Mouse (Mus musculus): ENCODE results near the gene Zdhhc3. TPM values are rescaled to one million over a fixed set of nuclear protein-coding genes. Genes with fewer than 3 reads are reported as not detected.

Zdhhc3 gene
- polyA plus RNA-seq, 1 experiment from 2014 or later: 68.4 TPM

DNA sequence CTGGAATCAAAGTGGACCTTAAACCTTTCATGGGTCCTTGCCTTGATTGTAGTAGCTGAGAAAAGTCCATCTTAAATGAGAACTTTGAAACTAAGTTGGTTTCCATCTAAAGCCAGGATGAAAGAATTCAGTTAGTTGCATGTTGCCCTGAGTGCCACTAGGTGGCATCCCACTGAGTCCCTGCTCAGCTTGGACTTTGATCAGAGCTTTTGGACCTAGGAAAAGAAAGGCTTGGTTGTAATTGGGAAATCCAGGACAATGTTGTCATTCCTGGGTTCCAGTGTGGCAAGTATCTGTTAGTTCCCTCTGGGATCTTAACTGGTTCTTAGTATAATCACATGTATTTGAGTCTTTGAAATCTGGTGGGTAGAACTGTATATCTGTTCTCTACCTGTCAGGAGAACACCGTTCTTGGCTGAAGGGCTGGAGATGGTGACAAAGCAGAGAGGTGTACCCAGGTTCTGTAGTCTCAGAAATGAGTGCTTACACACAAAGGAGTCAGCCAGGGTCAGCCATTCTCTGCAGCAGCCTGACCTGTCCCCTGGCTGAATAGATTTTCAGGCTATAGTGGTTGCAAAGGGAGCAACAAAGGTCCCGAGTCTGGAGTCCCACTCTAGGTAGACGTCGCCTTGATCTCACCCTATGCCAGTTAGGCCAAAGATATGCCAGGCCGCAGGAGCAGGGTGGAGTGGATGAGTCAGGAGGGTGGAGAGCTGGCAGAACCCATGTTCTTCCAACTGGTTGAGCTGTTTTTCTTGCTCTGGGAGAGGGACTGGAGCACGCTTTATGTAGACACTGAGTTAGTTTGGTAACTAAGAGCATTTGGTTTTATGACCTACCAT, 10.8 kb upstream of the Zdhhc3 start:
- Histone ChIP-seq H3K9me3 (ENCODE audit: control insufficient read depth, low read length) (no peaks in the 10 kb centered on the region), H3K36me3 (ENCODE audit: control insufficient read depth, insufficient read depth, low read length) (peaks cover 27% of the 10 kb centered on the region; the same call in 1 of the 2 replicates), H3K4me3 (ENCODE audit: low read depth, low read length) (no peak overlapping the region), H3K4me1 (ENCODE audit: control insufficient read depth, insufficient read depth, low read length) (no peaks in the 10 kb centered on the region), H3K9ac (ENCODE audit: low read length) (no peak overlapping the region), H3K4me2 (no peak overlapping the region), H3K27me3 (ENCODE audit: control insufficient read depth, insufficient read depth, low read length) (no peaks in the 10 kb centered on the region), H3K27ac (ENCODE audit: low read depth, low read length) (no peak overlapping the region)
- WGBS: 95% methylated on average over 6 of the region's 6 CpGs
- ATAC-seq (ENCODE audit: low FRiP score): no peak
- no peak for DNase-seq (ENCODE audit: low spot score, missing footprints)

- 95% methylated on average over 3 of the region's 3 CpGs for WGBS
- no peak overlapping the region for H3K4me3 ChIP-seq (ENCODE audit: low read depth, low read length)
- H3K27me3 ChIP-seq (ENCODE audit: control insufficient read depth, insufficient read depth, low read length): no peaks in the 10 kb centered on the region
- no peaks in the 10 kb centered on the region for H3K9me3 ChIP-seq (ENCODE audit: control insufficient read depth, low read length)
- H3K4me2 ChIP-seq: no peak overlapping the region
- H3K36me3 ChIP-seq (ENCODE audit: control insufficient read depth, insufficient read depth, low read length): peaks cover 25% of the 10 kb centered on the region; the same call in 1 of the 2 replicates
- H3K27ac ChIP-seq (ENCODE audit: low read depth, low read length): no peak overlapping the region
- H3K4me1 ChIP-seq (ENCODE audit: control insufficient read depth, insufficient read depth, low read length): no peaks in the 10 kb centered on the region
- no peak for DNase-seq (ENCODE audit: low spot score, missing footprints)
- ATAC-seq (ENCODE audit: low FRiP score): no peak
- H3K9ac ChIP-seq (ENCODE audit: low read length): no peak overlapping the region
Measured at GRCm38 (mm10) chr9:123123017-123123416, 10.0 kb upstream of the Zdhhc3 start.

- no peak for ATAC-seq (ENCODE audit: low FRiP score)
- H3K9ac ChIP-seq (ENCODE audit: low read length): no peak overlapping the region
- no peak overlapping the region for H3K4me2 ChIP-seq
Measured at GRCm38 (mm10) chr9:123115566-123115965, 2.6 kb upstream of the Zdhhc3 start.

DNA sequence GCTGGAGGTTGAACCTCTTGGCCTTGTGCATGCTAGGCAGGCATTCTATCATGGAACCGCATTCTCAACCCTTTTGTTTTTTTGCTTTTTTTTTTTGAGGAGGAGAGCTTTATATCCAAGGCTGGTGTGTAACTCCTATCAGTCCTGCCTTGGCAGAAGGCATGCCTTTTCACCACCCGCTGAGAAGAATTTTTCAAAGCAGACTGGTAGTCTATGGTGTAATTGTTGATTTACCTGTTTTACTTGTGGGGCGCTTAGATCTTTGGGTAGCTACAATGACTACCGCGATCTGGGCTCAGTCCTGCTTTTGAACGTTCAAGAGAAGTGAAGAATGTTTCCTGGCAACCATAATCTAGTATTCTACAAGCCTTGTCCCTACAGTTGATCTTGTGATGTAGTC, 926 bp upstream of the Zdhhc3 start:
- no peaks in the 10 kb centered on the region for H3K9me3 ChIP-seq (ENCODE audit: control insufficient read depth, low read length)
- peak overlapping the region; percentile 93 for H3K4me2 ChIP-seq
- ATAC-seq (ENCODE audit: low FRiP score) (no peak), DNase-seq (ENCODE audit: low spot score, missing footprints) (no peak)
- H3K9ac ChIP-seq (ENCODE audit: low read length): peak overlapping the region; percentile 94
- peak overlapping the region; percentile 85 for H3K4me3 ChIP-seq (ENCODE audit: low read depth, low read length)
- no peaks in the 10 kb centered on the region for H3K27me3 ChIP-seq (ENCODE audit: control insufficient read depth, insufficient read depth, low read length)
- peaks cover 3% of the 10 kb centered on the region; the same call in 1 of the 2 replicates for H3K36me3 ChIP-seq (ENCODE audit: control insufficient read depth, insufficient read depth, low read length)
- no peak overlapping the region; the same call in 1 of the 2 replicates for H3K27ac ChIP-seq (ENCODE audit: low read depth, low read length)
- peaks cover 14% of the 10 kb centered on the region for H3K4me1 ChIP-seq (ENCODE audit: control insufficient read depth, insufficient read depth, low read length)
- WGBS: 73% methylated on average over 6 of the region's 6 CpGs

More at GRCm38 (mm10) chr9:123115566-123115965, 2.6 kb upstream of the Zdhhc3 start:
- H3K27me3 ChIP-seq (ENCODE audit: control insufficient read depth, insufficient read depth, low read length): no peaks in the 10 kb centered on the region
- peaks cover 14% of the 10 kb centered on the region for H3K4me1 ChIP-seq (ENCODE audit: control insufficient read depth, insufficient read depth, low read length)
- DNase-seq (ENCODE audit: low spot score, missing footprints): no peak
- H3K36me3 ChIP-seq (ENCODE audit: control insufficient read depth, insufficient read depth, low read length): peaks cover 17% of the 10 kb centered on the region; the same call in 1 of the 2 replicates
- H3K9me3 ChIP-seq (ENCODE audit: control insufficient read depth, low read length): no peaks in the 10 kb centered on the region
- no peak overlapping the region for H3K4me3 ChIP-seq (ENCODE audit: low read depth, low read length)
- WGBS: 86% methylated on average over 1 of the region's 1 CpGs
- H3K27ac ChIP-seq (ENCODE audit: low read depth, low read length): no peak overlapping the region

DNA sequence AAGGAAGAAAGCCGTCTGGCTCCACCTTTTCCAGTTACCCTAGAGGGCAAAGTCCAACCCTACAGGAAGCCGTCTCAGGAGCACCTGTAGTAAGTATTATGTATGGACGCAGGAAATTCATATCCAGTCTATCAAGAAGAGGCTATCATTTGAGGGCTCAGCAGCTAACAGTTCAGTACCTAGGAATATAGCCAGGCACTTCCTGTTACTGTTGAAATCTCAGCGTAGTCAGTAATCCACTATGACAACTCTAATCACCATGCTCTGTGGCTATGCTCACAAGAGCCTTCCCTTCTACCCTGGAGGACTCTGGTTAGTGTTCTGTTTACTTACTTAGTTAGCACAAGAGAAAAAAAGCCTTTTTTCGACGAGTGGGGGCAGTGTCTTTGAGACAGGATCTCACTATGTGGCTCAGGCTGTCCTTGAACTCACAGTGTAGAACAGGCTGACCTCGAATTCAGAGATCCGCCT, 1.2 kb downstream of the Zdhhc3 start:
- Histone ChIP-seq H3K27ac (ENCODE audit: low read depth, low read length) (no peak overlapping the region), H3K36me3 (ENCODE audit: control insufficient read depth, insufficient read depth, low read length) (no peaks in the 10 kb centered on the region), H3K4me1 (ENCODE audit: control insufficient read depth, insufficient read depth, low read length) (peaks cover 14% of the 10 kb centered on the region), H3K9ac (ENCODE audit: low read length) (peak overlapping the region; percentile 94), H3K4me2 (peak overlapping the region; percentile 93), H3K9me3 (ENCODE audit: control insufficient read depth, low read length) (no peaks in the 10 kb centered on the region), H3K27me3 (ENCODE audit: control insufficient read depth, insufficient read depth, low read length) (no peaks in the 10 kb centered on the region), H3K4me3 (ENCODE audit: low read depth, low read length) (peak overlapping the region; percentile 85)
- 70% methylated on average over 8 of the region's 8 CpGs for WGBS
- ATAC-seq (ENCODE audit: low FRiP score) (no peak), DNase-seq (ENCODE audit: low spot score, missing footprints) (no peak)

- Histone ChIP-seq H3K4me3 (ENCODE audit: low read depth, low read length) (no peak overlapping the region), H3K4me2 (no peak overlapping the region), H3K4me1 (ENCODE audit: control insufficient read depth, insufficient read depth, low read length) (peaks cover 14% of the 10 kb centered on the region), H3K9me3 (ENCODE audit: control insufficient read depth, low read length) (no peaks in the 10 kb centered on the region), H3K27me3 (ENCODE audit: control insufficient read depth, insufficient read depth, low read length) (no peaks in the 10 kb centered on the region), H3K36me3 (ENCODE audit: control insufficient read depth, insufficient read depth, low read length) (no peaks in the 10 kb centered on the region), H3K9ac (ENCODE audit: low read length) (no peak overlapping the region), H3K27ac (ENCODE audit: low read depth, low read length) (no peak overlapping the region)
- DNase-seq (ENCODE audit: low spot score, missing footprints) (no peak), ATAC-seq (ENCODE audit: low FRiP score) (no peak)
- WGBS: 96% methylated on average over 7 of the region's 7 CpGs
Measured at GRCm38 (mm10) chr9:123109188-123109587, 3.8 kb downstream of the Zdhhc3 start.

DNA sequence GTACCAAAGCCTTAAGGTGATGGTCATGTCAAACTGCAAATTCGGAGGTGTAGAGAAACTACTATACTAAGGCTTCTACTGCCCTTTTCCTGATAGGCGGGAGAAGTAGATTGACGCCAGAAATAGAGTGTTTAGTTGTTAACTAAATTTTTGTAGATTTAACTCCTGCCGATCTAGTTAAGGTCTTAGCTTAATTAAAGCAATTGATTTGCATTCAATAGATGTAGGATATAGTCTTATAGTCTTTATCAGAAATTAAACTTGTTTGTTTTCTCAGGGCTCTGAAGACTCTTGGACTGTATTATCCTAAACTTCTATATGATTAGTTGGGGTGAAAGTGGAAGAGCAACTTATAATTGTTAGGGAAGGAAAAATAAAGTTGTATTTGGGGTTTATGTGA, 5.8 kb downstream of the Zdhhc3 start:
- DNase-seq (ENCODE audit: low spot score, missing footprints) (no peak), ATAC-seq (ENCODE audit: low FRiP score) (no peak)
- no peaks in the 10 kb centered on the region for H3K36me3 ChIP-seq (ENCODE audit: control insufficient read depth, insufficient read depth, low read length)
- H3K9me3 ChIP-seq (ENCODE audit: control insufficient read depth, low read length): no peaks in the 10 kb centered on the region
- H3K4me3 ChIP-seq (ENCODE audit: low read depth, low read length): no peak overlapping the region
- WGBS: 91% methylated on average over 4 of the region's 4 CpGs
- H3K27ac ChIP-seq (ENCODE audit: low read depth, low read length): no peak overlapping the region
- H3K4me2 ChIP-seq: no peak overlapping the region
- H3K4me1 ChIP-seq (ENCODE audit: control insufficient read depth, insufficient read depth, low read length): peaks cover 6% of the 10 kb centered on the region
- no peak overlapping the region for H3K9ac ChIP-seq (ENCODE audit: low read length)
- no peaks in the 10 kb centered on the region for H3K27me3 ChIP-seq (ENCODE audit: control insufficient read depth, insufficient read depth, low read length)

- no peak overlapping the region for H3K4me2 ChIP-seq
- no peaks in the 10 kb centered on the region for H3K9me3 ChIP-seq (ENCODE audit: control insufficient read depth, low read length)
- DNase-seq (ENCODE audit: low spot score, missing footprints): no peak
- no peaks in the 10 kb centered on the region for H3K4me1 ChIP-seq (ENCODE audit: control insufficient read depth, insufficient read depth, low read length)
- ATAC-seq (ENCODE audit: low FRiP score): no peak
- peaks cover 7% of the 10 kb centered on the region for H3K36me3 ChIP-seq (ENCODE audit: control insufficient read depth, insufficient read depth, low read length)
- no peaks in the 10 kb centered on the region for H3K27me3 ChIP-seq (ENCODE audit: control insufficient read depth, insufficient read depth, low read length)
- no peak overlapping the region for H3K27ac ChIP-seq (ENCODE audit: low read depth, low read length)
- no peak overlapping the region for H3K4me3 ChIP-seq (ENCODE audit: low read depth, low read length)
- no peak overlapping the region for H3K9ac ChIP-seq (ENCODE audit: low read length)
Measured at GRCm38 (mm10) chr9:123104362-123104761, 8.6 kb downstream of the Zdhhc3 start.

DNA sequence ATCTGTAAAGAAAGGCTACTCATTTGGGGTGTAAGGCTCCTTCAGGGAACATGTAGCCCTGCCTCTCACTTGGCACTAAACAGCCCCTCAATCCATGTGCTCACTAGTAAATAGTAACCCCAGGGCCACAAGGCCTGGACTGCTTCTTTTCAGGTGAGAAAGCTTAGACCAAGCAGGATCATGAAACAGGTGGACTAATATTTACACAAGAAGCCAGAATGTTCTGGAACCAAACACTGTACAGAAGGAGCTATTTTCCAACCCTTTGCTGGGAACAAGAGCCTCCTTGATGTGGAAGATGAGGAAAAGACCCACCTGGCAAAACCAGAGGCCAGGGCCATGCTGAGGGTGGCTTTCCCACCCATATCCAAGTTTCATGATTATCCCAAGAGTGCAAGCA, 9.6 kb downstream of the Zdhhc3 start:
- no peak for DNase-seq (ENCODE audit: low spot score, missing footprints)
- Histone ChIP-seq H3K27me3 (ENCODE audit: control insufficient read depth, insufficient read depth, low read length) (no peaks in the 10 kb centered on the region), H3K36me3 (ENCODE audit: control insufficient read depth, insufficient read depth, low read length) (peaks cover 10% of the 10 kb centered on the region), H3K4me1 (ENCODE audit: control insufficient read depth, insufficient read depth, low read length) (no peaks in the 10 kb centered on the region), H3K9ac (ENCODE audit: low read length) (no peak overlapping the region), H3K4me3 (ENCODE audit: low read depth, low read length) (no peak overlapping the region), H3K4me2 (no peak overlapping the region), H3K27ac (ENCODE audit: low read depth, low read length) (no peak overlapping the region), H3K9me3 (ENCODE audit: control insufficient read depth, low read length) (no peaks in the 10 kb centered on the region)
- no peak for ATAC-seq (ENCODE audit: low FRiP score)

All from midbrain, embryonic 11.5 days (tissue).